Mouse (Mus musculus) kidney, adult 2 months (tissue): ENCODE data around the gene Lsp1.

Source experiments
- CTCF ChIP-seq: fragments of 200-500 bp; conservative IDR thresholded peaks from 2 replicates; pipeline ENCODE4 v1.5.1; 2011; ENCODE audit warnings: low read depth, mild to moderate bottlenecking, control low read depth, low read length, moderate library complexity, mixed read lengths; ENCODE audit not compliant: insufficient read depth, insufficient read length
- POLR2A ChIP-seq: fragments of 200-500 bp; IDR thresholded peaks from one replicate; pipeline ENCODE4 v1.6.1; 2011; ENCODE audit warnings: low read depth, low read length, control low read depth

GRCm38 (mm10) chr7:142538291-142538690 is 77.7 kb downstream of the Lsp1 start:
- TF ChIP-seq CTCF (no peak), POLR2A (no peak)
